Mouse (Mus musculus) kidney, adult 9 months (tissue): ENCODE measurements around the gene Plp2.
A peak's percentile ranks its signal among the peaks of the same experiment; 100 is the strongest.
"Not testable (repeated sequence)": the region's sequence is repeated elsewhere in the genome, so short reads cannot be mapped to it uniquely, and the experiment has no call there.

Experiments
- DNase-seq: peaks from one replicate; pipeline ENCODE4 v3.0.0; 2022

The Plp2 gene

DNA sequence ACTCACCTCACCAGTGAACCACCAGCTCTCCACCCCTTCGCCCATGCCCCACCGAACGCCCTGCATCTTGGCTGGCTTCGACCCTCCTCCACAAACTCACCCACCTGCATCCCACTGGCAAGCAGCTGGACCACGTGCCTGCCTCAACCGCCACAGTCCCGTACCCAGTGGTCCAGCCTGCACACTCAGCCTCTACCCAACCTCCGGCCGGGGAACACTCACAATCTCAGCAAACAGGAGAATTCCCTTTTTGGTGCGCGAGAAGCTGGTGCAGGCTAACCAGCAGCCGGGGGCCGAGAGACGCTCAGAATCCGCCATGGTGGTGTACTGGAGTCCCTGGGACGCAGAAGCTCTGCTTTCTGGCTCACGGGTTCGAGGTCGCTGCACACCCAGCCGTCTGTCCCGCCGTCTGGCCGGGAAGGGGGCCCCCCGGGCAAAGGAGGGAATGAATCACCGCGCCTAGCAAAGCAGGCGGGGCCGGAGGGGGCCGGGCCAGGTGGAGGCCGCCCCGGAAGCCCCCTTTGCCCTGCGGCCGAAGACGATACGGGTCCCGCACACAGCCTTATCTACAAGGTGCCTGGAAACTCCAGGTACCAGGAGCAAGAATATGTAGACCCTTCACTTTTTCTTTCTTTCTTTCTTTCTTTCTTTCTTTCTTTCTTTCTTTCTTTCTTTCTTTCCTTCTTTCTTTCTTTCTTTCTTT is at the start of gene Plp2:
Gene Plp2 (minus strand): TSS at position 470 of the 703 bp plus-strand sequence.
- DNase-seq: peak; percentile 26

DNA sequence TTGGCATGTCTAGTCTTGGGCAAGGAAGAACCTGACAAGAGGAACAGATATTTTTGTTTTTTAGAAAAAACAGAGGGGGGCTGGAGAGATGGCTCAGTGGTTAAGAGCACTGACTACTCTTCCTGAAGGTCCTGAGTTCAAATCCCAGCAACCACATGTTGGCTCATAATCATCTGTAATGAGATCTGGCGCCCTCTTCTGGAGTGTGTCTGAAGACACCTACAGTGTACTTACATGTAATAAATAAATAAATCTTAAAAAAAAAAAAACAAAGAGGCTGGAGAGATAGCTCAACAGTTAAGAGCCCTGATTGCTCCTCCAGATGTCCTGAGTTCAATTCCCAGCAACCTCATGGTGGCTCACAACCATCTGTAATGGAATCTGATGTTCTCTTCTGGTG is 44.9 kb upstream of the Plp2 start:
- DNase-seq: not testable (repeated sequence)

DNA sequence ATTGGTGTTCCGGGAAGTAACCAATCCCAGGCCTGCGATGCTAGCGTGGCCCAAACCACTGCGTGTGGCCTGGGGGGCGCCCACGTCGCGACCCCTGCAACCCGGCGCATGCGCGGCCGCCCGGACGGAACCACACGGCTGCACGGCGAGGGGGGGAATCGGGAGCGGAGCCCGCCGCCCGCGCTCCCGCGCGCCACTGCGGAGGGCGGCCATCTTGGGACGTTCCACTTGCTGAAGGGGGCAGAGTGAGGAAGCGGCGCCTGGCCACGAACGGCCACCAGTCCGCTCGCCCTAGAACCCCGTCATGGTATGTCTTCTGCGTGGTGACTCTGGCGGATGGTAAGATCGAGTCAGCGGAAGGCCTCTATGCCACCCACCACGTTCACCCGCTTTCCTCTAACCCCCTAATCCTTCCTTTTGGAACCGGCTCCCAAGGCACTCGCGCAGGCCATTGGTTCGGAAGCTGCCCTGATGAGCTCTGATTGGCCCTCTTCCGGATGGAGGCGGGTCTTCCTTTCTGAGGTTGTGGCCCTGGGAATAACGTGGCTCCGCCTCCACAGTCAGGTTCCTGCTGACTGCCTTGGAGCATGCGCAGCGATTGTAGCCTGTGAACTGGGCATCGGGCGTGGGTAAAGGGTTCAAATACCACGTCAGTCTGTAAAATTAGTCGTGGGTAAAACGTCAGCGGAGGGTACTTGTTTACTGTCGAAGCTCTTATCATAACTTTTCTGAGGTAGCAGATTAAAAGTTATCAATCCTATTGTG is 43.1 kb upstream of the Plp2 start, which contains the start of gene Wdr45:
Gene Wdr45 (plus strand): TSS at position 199 of the 765 bp plus-strand sequence.
- peak; percentile 97 for DNase-seq

- not testable (repeated sequence) for DNase-seq
These were observed 42.6 kb upstream of the Plp2 start for GRCm38 (mm10) chrX:7713764-7714134.

DNA sequence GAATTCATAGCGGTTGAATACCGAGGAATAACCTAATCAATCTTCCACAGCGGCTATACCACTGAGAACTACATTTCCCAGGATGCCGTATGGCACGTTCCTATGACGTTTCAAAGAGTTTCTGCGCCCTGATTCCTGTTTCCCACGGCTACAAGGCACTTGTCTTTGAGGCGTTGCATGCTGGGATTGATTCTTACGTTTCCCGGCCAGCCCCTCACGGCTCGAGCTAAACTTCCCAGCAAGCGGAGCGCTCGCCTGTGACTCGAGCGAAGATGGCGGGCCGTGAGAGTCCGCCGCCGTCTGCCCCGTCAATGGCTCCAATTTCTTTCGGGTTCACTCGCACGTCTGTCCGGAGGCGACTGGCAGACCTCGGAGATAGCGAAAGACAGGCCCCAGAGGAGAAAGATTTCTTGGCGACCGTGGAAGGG is 25.8 kb upstream of the Plp2 start, which contains the start of gene Gpkow:
Gene Gpkow (plus strand): TSS at position 178 of the 428 bp plus-strand sequence.
- DNase-seq: peak; percentile 91

DNA sequence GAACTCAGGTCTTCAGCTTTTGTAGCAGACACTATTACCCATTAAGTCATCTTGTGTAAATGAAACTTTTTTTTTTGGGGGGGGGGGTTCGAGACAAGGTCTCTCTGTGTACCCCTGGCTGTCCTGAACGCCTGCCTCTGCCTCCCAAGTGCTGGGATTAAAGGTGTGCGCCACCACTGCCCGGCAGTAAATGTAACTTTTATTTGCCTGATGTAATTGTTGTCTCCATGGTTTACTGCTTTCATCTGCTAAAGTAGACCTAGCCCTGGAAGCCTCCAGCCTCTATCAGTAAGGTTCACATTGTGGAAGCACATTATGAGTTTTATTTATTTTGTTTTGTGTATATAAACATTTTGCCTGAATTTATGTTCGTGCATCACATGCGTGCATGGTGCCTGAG is 25.3 kb upstream of the Plp2 start:
- DNase-seq: no peak

- DNase-seq: peak; percentile 53
These were observed 21.7 kb upstream of the Plp2 start for GRCm38 (mm10) chrX:7692862-7693261.

DNA sequence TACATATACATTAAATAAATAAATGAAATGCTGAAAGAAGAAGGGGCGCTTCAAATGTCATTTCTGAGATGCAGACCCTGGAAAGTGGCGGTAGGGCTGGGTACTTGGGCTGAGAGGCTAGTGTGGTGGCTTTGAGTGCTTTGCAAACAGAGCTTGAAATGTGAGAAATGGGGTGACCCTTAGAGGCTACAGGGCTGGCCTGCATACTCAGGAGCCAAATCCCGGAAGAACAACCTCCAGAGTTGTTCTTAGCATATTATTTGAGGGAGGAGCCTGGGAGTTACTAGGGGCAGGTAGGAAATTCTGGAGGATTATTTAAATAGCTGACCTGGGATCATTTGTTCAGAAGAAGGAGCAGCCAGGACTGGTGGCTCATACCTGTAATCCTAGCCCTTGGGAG is 19.3 kb upstream of the Plp2 start:
- no peak for DNase-seq

DNA sequence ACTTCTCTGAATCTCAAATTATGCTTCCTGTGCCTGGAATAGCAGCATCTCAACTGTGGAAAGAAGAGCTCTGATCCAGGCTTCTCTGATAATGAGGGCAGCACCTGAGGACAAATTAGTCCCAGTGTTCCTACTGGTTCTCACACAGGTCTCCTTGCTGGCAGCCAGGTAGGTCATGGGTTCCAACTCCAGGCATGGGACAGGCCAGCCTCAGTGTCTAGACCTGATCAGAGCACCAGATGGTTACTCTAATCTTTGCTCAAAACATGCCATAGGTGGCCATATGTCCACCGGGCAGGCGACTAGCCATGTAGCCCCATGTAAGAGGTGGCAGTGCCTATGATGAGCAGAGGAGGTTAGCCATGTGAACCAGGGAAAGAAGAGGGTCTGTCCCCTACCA is 17.1 kb upstream of the Plp2 start:
- DNase-seq: no peak

DNA sequence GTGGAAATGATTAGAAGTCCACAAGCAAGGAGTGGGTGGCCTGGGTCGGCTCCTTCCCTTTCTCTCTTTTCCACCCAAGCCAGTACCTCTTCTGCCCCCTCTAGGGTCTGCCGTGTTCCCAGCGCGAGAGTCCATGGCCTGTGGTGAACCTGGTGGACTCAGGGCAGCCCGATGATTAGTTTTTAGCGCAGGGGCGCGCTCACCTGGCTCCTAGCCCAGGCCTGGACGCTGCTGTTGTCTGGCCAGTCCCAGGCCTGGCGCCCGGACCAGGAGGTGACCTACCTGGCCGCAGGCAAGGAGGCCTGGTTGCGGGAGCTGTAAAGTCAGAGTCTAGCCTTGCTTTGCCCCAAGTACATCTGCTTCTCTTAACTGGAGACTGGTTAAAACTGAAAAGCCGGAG is 9.7 kb upstream of the Plp2 start, which contains the start of gene Magix:
Gene Magix (minus strand): TSS at position 388 of the 400 bp plus-strand sequence.
- peak; percentile 76 for DNase-seq

DNA sequence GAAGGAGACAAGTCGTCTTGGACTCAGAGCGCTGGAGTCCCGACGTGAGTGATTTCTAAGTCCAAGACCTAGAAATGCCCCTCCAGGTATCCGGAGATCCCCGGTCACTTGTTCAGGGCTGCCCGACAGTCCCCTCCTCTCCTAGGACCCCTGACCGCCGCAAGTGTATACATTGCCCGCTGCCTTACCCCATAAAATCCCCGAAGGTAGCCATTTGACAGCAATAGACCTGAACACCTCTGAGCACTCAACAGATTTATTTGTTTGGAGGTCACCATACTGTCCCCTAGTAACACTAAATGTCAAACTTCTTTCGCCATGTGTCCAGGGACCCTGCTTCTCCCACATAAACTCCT is 8.8 kb upstream of the Plp2 start:
- no peak for DNase-seq

DNA sequence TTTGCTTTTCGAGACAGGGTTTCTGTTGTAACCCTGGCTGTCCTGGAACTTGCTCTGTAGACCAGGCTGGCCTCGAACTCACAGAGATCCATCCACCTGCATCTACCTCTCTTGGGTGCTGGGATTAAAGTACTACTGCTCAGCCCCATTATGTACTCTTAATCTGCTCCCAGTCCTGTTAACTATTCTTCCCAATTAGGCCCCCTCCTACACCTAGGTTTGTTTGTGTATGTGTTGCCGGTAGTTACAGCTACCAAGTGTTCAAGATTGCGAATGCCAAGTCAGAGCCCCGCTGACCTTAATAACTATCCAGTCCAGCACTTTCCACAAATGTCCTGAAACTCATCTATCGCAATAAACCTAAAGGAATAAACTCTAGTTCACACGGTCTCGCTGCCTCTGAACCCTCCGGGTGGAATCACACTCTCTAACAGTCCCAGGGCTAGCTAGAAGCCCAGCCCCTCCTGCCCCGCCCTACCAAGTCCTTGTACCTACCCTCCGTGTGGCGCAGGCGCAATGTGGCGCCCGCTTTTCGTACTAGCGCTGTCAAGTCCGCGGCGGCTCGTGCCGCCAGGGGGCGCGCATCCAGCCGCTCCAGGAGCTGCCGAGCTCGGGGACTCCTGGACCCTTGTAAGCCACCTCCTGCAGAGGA is 8.3 kb upstream of the Plp2 start:
- peak; percentile 97 for DNase-seq

- no peak for DNase-seq
These were observed 7.8 kb upstream of the Plp2 start for GRCm38 (mm10) chrX:7678986-7679385.

DNA sequence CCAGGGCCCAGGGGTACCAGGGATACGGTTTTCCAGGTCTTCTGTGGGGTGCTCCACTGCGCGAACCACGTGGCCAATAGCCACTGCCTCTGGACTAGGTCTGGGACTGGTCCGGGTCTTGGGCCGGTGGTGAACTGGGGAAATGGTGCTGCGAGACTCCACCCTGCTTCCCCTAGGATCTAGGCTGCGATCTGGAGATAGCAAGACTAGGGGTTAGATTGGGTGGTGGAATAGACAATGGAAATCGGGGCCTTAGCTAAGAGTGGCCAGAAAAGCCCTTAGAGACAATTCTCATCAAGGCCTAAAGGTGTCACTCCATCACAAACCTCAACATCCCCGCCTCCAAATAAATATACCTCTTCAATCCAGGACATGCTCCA is 3.8 kb upstream of the Plp2 start:
- no peak for DNase-seq

- peak; percentile 22 for DNase-seq
These were observed 3.3 kb upstream of the Plp2 start for GRCm38 (mm10) chrX:7674284-7675000.

- DNase-seq: no peak
These were observed 2.5 kb upstream of the Plp2 start for GRCm38 (mm10) chrX:7673578-7674281.

DNA sequence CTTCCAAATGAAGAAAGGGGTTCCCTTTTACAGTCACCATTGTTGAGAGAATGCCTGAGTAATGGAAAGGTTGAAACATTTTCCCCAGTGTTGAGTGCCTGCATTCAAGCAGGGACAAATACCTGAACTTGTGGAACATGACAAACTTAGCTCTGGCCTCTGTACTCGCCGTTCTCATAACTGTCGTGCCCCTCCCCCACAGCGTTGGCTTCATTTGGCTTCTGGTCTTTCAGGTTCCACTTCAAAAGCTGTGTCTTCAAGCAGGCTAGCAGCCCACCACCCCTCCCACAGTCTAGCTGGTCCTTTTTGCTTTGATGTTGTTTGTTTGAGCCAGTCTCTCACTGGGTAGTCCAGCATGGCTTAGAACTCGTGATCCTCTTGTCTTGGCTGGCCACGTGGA is 1.5 kb upstream of the Plp2 start:
- DNase-seq: peak; percentile 22

DNA sequence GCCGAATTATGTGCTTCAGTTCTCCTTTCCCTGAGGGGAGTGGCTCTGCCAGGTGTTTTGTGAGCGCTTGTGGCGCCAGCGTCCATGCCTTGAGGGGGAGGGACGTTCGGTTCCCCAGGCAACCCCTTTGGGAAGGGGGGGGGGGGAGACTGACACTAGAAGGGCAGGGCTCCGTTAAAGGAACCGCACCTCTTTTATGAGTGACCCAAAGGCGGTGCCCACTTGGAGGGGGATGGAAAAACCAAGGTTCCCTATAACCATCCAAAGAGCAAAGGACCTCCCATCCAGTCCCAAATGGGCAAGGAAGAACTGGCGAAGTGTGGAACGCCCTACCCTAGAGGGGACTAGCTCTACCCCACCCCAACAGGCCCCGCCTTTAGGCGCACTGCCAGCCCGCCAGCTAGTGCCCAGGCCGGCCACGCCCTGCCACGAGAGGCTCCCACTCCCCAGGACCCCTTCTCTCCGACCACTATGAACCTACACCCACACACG is 754 bp downstream of the Plp2 start:
- peak; percentile 56 for DNase-seq

- no peak for DNase-seq
These were observed 5.3 kb downstream of the Plp2 start for GRCm38 (mm10) chrX:7665739-7666502.

DNA sequence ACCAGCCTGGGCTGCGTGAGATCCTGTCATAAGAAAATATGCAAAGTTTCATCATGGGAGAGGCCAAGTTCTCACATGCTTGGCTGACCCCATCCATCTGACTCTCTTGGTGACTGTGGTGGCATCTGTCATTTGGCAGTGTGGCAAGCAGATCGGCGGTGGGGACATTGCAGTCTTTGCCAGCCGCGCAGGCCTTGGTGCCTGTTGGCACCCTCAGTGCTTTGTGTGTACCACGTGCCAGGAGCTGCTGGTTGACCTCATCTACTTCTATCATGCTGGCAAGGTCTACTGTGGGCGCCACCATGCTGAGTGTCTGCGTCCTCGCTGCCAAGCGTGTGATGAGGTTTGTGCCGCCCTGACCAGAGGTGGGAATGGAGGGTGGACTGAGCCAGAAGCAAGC is 6.4 kb downstream of the Plp2 start:
- DNase-seq: no peak

- DNase-seq: no peak
These were observed 8.3 kb downstream of the Plp2 start for GRCm38 (mm10) chrX:7662936-7663335.
